Mouse (Mus musculus): ENCODE results near the gene Tuba3b. TPM values are rescaled to one million over a fixed set of nuclear protein-coding genes. Genes with fewer than 3 reads are reported as not detected.

Gene Tuba3b
- 0.17 and 0.58 TPM in 2 replicates for polyA plus RNA-seq (2012; rRNA removed)

- H3K4me1 ChIP-seq (ENCODE audit: control insufficient read depth, insufficient read depth, low read length): no peaks in the 10 kb centered on the region
- WGBS: 96% methylated on average over 31 of the region's 31 CpGs
- H3K36me3 ChIP-seq (ENCODE audit: control insufficient read depth, insufficient read depth, low read length): no peaks in the 10 kb centered on the region
- H3K27me3 ChIP-seq (replicated peaks; ENCODE audit: control insufficient read depth, insufficient read depth, low read length): no peaks in the 10 kb centered on the region
- H3K27ac ChIP-seq (ENCODE audit: insufficient read depth, low read depth, low read length): peak within 1 kb of the TSS; percentile 17; the same call in 1 of the 2 replicates
- no peak for DNase-seq
- no peak within 1 kb of the TSS for H3K4me3 ChIP-seq (ENCODE audit: insufficient read depth, low read depth, low read length)
- TF ChIP-seq CTCF (conservative IDR thresholded peaks at IDR 0.05; ENCODE audit: insufficient read depth, insufficient read length, low read depth, low read length): no peak
- TF ChIP-seq POLR2A (IDR thresholded peaks at IDR 0.05; ENCODE audit: low read depth, low read length): no peak
These were observed at the start of gene Tuba3b for GRCm38 (mm10) chr6:145615666-145616210. Gene Tuba3b, plus strand, starts transcription at chr6:145615757.

GRCm38 (mm10) chr6:145567296-145567695 is 48.3 kb upstream of the Tuba3b start:
- Histone ChIP-seq H3K36me3 (ENCODE audit: control insufficient read depth, insufficient read depth, low read length) (no peaks in the 10 kb centered on the region), H3K27me3 (replicated peaks; ENCODE audit: control insufficient read depth, insufficient read depth, low read length) (no peaks in the 10 kb centered on the region), H3K27ac (ENCODE audit: insufficient read depth, low read depth, low read length) (no peak overlapping the region), H3K4me1 (ENCODE audit: control insufficient read depth, insufficient read depth, low read length) (no peaks in the 10 kb centered on the region), H3K4me3 (ENCODE audit: insufficient read depth, low read depth, low read length) (no peak overlapping the region)
- WGBS: 75% methylated on average over 8 of the region's 8 CpGs
- TF ChIP-seq POLR2A (IDR thresholded peaks at IDR 0.05; ENCODE audit: low read depth, low read length) (no peak), CTCF (conservative IDR thresholded peaks at IDR 0.05; ENCODE audit: insufficient read depth, insufficient read length, low read depth, low read length) (no peak)
- DNase-seq: no peak

GRCm38 (mm10) chr6:145567832-145568231 is 47.7 kb upstream of the Tuba3b start:
- Histone ChIP-seq H3K4me1 (ENCODE audit: control insufficient read depth, insufficient read depth, low read length) (no peaks in the 10 kb centered on the region), H3K27me3 (replicated peaks; ENCODE audit: control insufficient read depth, insufficient read depth, low read length) (no peaks in the 10 kb centered on the region), H3K27ac (ENCODE audit: insufficient read depth, low read depth, low read length) (no peak overlapping the region), H3K4me3 (ENCODE audit: insufficient read depth, low read depth, low read length) (no peak overlapping the region), H3K36me3 (ENCODE audit: control insufficient read depth, insufficient read depth, low read length) (no peaks in the 10 kb centered on the region)
- WGBS: 93% methylated on average over 3 of the region's 3 CpGs
- TF ChIP-seq CTCF (conservative IDR thresholded peaks at IDR 0.05; ENCODE audit: insufficient read depth, insufficient read length, low read depth, low read length) (no peak), POLR2A (IDR thresholded peaks at IDR 0.05; ENCODE audit: low read depth, low read length) (no peak)
- DNase-seq: no peak

- H3K4me1 ChIP-seq (ENCODE audit: control insufficient read depth, insufficient read depth, low read length): no peaks in the 10 kb centered on the region
- no peak for DNase-seq
- WGBS: 83% methylated on average over 3 of the region's 3 CpGs
- no peak overlapping the region for H3K27ac ChIP-seq (ENCODE audit: insufficient read depth, low read depth, low read length)
- TF ChIP-seq CTCF (conservative IDR thresholded peaks at IDR 0.05; ENCODE audit: insufficient read depth, insufficient read length, low read depth, low read length) (no peak), POLR2A (IDR thresholded peaks at IDR 0.05; ENCODE audit: low read depth, low read length) (no peak)
- H3K27me3 ChIP-seq (replicated peaks; ENCODE audit: control insufficient read depth, insufficient read depth, low read length): no peaks in the 10 kb centered on the region
- H3K36me3 ChIP-seq (ENCODE audit: control insufficient read depth, insufficient read depth, low read length): no peaks in the 10 kb centered on the region
- H3K4me3 ChIP-seq (ENCODE audit: insufficient read depth, low read depth, low read length): no peak overlapping the region
These were observed 46.9 kb upstream of the Tuba3b start for GRCm38 (mm10) chr6:145568701-145569100.

- H3K36me3 ChIP-seq (ENCODE audit: control insufficient read depth, insufficient read depth, low read length): no peaks in the 10 kb centered on the region
- no peak for DNase-seq
- peaks cover 1% of the 10 kb centered on the region; the same call in 1 of the 2 replicates for H3K4me1 ChIP-seq (ENCODE audit: control insufficient read depth, insufficient read depth, low read length)
- no peaks in the 10 kb centered on the region for H3K27me3 ChIP-seq (replicated peaks; ENCODE audit: control insufficient read depth, insufficient read depth, low read length)
- H3K27ac ChIP-seq (ENCODE audit: insufficient read depth, low read depth, low read length): no peak overlapping the region
- TF ChIP-seq CTCF (conservative IDR thresholded peaks at IDR 0.05; ENCODE audit: insufficient read depth, insufficient read length, low read depth, low read length) (no peak), POLR2A (IDR thresholded peaks at IDR 0.05; ENCODE audit: low read depth, low read length) (no peak)
- WGBS: 86% methylated on average over 6 of the region's 6 CpGs
- no peak overlapping the region for H3K4me3 ChIP-seq (ENCODE audit: insufficient read depth, low read depth, low read length)
These were observed 42.1 kb upstream of the Tuba3b start for GRCm38 (mm10) chr6:145573250-145574013.

- 94% methylated on average over 4 of the region's 4 CpGs for WGBS
- peaks cover 7% of the 10 kb centered on the region for H3K4me1 ChIP-seq (ENCODE audit: control insufficient read depth, insufficient read depth, low read length)
- TF ChIP-seq CTCF (conservative IDR thresholded peaks at IDR 0.05; ENCODE audit: insufficient read depth, insufficient read length, low read depth, low read length) (no peak), POLR2A (IDR thresholded peaks at IDR 0.05; ENCODE audit: low read depth, low read length) (no peak)
These were observed 38.8 kb upstream of the Tuba3b start for GRCm38 (mm10) chr6:145576762-145577161.

GRCm38 (mm10) chr6:145578457-145579185 is 36.9 kb upstream of the Tuba3b start:
- H3K4me1 ChIP-seq (ENCODE audit: control insufficient read depth, insufficient read depth, low read length): peaks cover 7% of the 10 kb centered on the region
- no peaks in the 10 kb centered on the region for H3K27me3 ChIP-seq (replicated peaks; ENCODE audit: control insufficient read depth, insufficient read depth, low read length)
- DNase-seq: peak; percentile 66
- no peaks in the 10 kb centered on the region for H3K36me3 ChIP-seq (ENCODE audit: control insufficient read depth, insufficient read depth, low read length)
- no peak overlapping the region for H3K4me3 ChIP-seq (ENCODE audit: insufficient read depth, low read depth, low read length)
- TF ChIP-seq POLR2A (IDR thresholded peaks at IDR 0.05; ENCODE audit: low read depth, low read length): no peak
- no peak for TF ChIP-seq CTCF (conservative IDR thresholded peaks at IDR 0.05; ENCODE audit: insufficient read depth, insufficient read length, low read depth, low read length)
- H3K27ac ChIP-seq (ENCODE audit: insufficient read depth, low read depth, low read length): no peak overlapping the region
- WGBS: 19% methylated on average over 10 of the region's 10 CpGs

More at GRCm38 (mm10) chr6:145576762-145577161, 38.8 kb upstream of the Tuba3b start:
- Histone ChIP-seq H3K4me3 (ENCODE audit: insufficient read depth, low read depth, low read length) (no peak overlapping the region), H3K27me3 (replicated peaks; ENCODE audit: control insufficient read depth, insufficient read depth, low read length) (no peaks in the 10 kb centered on the region), H3K27ac (ENCODE audit: insufficient read depth, low read depth, low read length) (no peak overlapping the region), H3K36me3 (ENCODE audit: control insufficient read depth, insufficient read depth, low read length) (no peaks in the 10 kb centered on the region)
- DNase-seq: no peak

Measured in kidney, adult 2 months (tissue).